Mouse (Mus musculus) fat pad, adult 2 months (tissue): ENCODE data around the gene Cdk19.
"Not testable (repeated sequence)": the region's sequence is repeated elsewhere in the genome, so short reads cannot be mapped to it uniquely, and the experiment has no call there.

Experiments used
- DNase-seq: peaks from one replicate; pipeline ENCODE4 v3.0.0-alpha.2; 2011; ENCODE audit warnings: low read depth, low spot score; ENCODE audit errors: extremely low read depth

The Cdk19 gene

GRCm38 (mm10) chr10:40477426-40478075 lies 138.2 kb downstream of the Cdk19 start:
- no peak for DNase-seq

GRCm38 (mm10) chr10:40478626-40479025 lies 139.3 kb downstream of the Cdk19 start:
- DNase-seq: no peak

GRCm38 (mm10) chr10:40479216-40479615 lies 139.9 kb downstream of the Cdk19 start:
- no peak for DNase-seq

GRCm38 (mm10) chr10:40479621-40480193 lies 140.3 kb downstream of the Cdk19 start:
- DNase-seq: no peak

GRCm38 (mm10) chr10:40481534-40481933 lies 142.2 kb downstream of the Cdk19 start:
- no peak for DNase-seq

- DNase-seq: no peak
These were observed 142.9 kb downstream of the Cdk19 start for GRCm38 (mm10) chr10:40482285-40482684.

- no peak for DNase-seq
These were observed 149.9 kb downstream of the Cdk19 start for GRCm38 (mm10) chr10:40489086-40489796.

GRCm38 (mm10) chr10:40491131-40491530 lies 151.8 kb downstream of the Cdk19 start:
- DNase-seq: no peak

GRCm38 (mm10) chr10:40491748-40492147 lies 152.4 kb downstream of the Cdk19 start:
- no peak for DNase-seq

- DNase-seq: no peak
These were observed 155.1 kb downstream of the Cdk19 start for GRCm38 (mm10) chr10:40494181-40495162.

- no peak for DNase-seq
These were observed 158.1 kb downstream of the Cdk19 start for GRCm38 (mm10) chr10:40497301-40498041.

GRCm38 (mm10) chr10:40498426-40498825 lies 159.1 kb downstream of the Cdk19 start:
- DNase-seq: no peak

- DNase-seq: no peak
These were observed 160.2 kb downstream of the Cdk19 start for GRCm38 (mm10) chr10:40499314-40500252.

- no peak for DNase-seq
These were observed 161.4 kb downstream of the Cdk19 start for GRCm38 (mm10) chr10:40500723-40501245.

GRCm38 (mm10) chr10:40502734-40503133 lies 163.4 kb downstream of the Cdk19 start:
- DNase-seq: peak; percentile 93

GRCm38 (mm10) chr10:40510356-40510755 lies 171.0 kb downstream of the Cdk19 start:
- DNase-seq: no peak

GRCm38 (mm10) chr10:40511221-40511677 lies 171.9 kb downstream of the Cdk19 start:
- no peak for DNase-seq

GRCm38 (mm10) chr10:40512185-40512584 lies 172.8 kb downstream of the Cdk19 start:
- no peak for DNase-seq

GRCm38 (mm10) chr10:40512996-40513395 lies 173.6 kb downstream of the Cdk19 start:
- not testable (repeated sequence) for DNase-seq
